Mouse (Mus musculus) spleen, adult 2 months (tissue): ENCODE results near the gene Ccr10. TPM values are rescaled to one million over a fixed set of nuclear protein-coding genes. Genes with fewer than 3 reads are reported as not detected.

Experiments used
- DNase-seq, 2 experiments: peaks; one replicate each; pipeline versions ENCODE4 v3.0.0 to v3.0.0-alpha.2; 2012 to 2021; ENCODE audit warnings: low spot score in 2 of 2, low read depth in 1 of 2
- H3K27ac ChIP-seq: fragments of 200-500 bp; 2 replicates; pipeline ENCODE4 v1.5.1; 2012; ENCODE audit warnings: low read length, inconsistent platforms; ENCODE audit not compliant: insufficient read depth
- H3K27me3 ChIP-seq: fragments of 200-500 bp; 2 replicates; pipeline ENCODE4 v1.6.1; 2012; ENCODE audit warnings: mild to moderate bottlenecking, moderate library complexity, low read length, inconsistent platforms; ENCODE audit not compliant: control insufficient read depth, insufficient read depth
- H3K36me3 ChIP-seq: fragments of 200-500 bp; 2 replicates; pipeline ENCODE4 v1.6.1; 2012; ENCODE audit warnings: mild to moderate bottlenecking, low read length, inconsistent platforms; ENCODE audit not compliant: control insufficient read depth, insufficient read depth
- H3K4me1 ChIP-seq: fragments of 200-500 bp; 2 replicates; pipeline ENCODE4 v1.6.1; 2011; ENCODE audit warnings: inconsistent platforms; ENCODE audit not compliant: control insufficient read depth, insufficient read depth, insufficient read length
- H3K4me3 ChIP-seq: fragments of 200-500 bp; 2 replicates; pipeline ENCODE4 v1.5.1; 2011; ENCODE audit warnings: mild to moderate bottlenecking, inconsistent platforms; ENCODE audit not compliant: insufficient read depth, insufficient read length; ENCODE audit errors: extremely low read depth
- CTCF ChIP-seq: fragments of 200-500 bp; IDR thresholded peaks from 2 replicates; pipeline ENCODE4 v1.5.1; 2011; ENCODE audit warnings: mild to moderate bottlenecking, inconsistent platforms; ENCODE audit not compliant: insufficient read depth, insufficient read length, insufficient replicate concordance; ENCODE audit errors: extremely low read depth
- POLR2A ChIP-seq: fragments of 200-500 bp; IDR thresholded peaks from 2 replicates; pipeline ENCODE4 v1.6.1; 2011; ENCODE audit warnings: low read depth, low read length, inconsistent platforms
- WGBS: fragments of 180-500 bp; shearing (Covaris S2); methylation state at CpG from one replicate; pipeline ENCODE4 v1.1.7; 2018; 5-methylcytosine and 5-hydroxymethylcytosine counted together
- polyA plus RNA-seq: library from polyadenylated mRNA; depleted of rRNA; stranded (reverse); fragments of >200 nt; gene quantifications from 2 replicates; pipeline ENCODE4 v1.2.3, GENCODE M21; 2012

Gene Ccr10
- polyA plus RNA-seq, 1 experiment: 1.6 TPM

GRCm38 (mm10) chr11:101211970-101212369, 36.7 kb upstream of the Ccr10 start:
- Histone ChIP-seq H3K27me3 (no peaks in the 10 kb centered on the region), H3K36me3 (peaks cover 40% of the 10 kb centered on the region), H3K4me1 (no peaks in the 10 kb centered on the region), H3K27ac (no peak overlapping the region), H3K4me3 (no peak overlapping the region)
- WGBS: 56% methylated on average over 3 of the region's 3 CpGs
- DNase-seq: peak in 1 of 2 experiments; percentile 55
- TF ChIP-seq POLR2A (no peak), CTCF (no peak)

- Histone ChIP-seq H3K27me3 (no peaks in the 10 kb centered on the region), H3K27ac (no peak overlapping the region), H3K4me1 (no peaks in the 10 kb centered on the region), H3K4me3 (no peak overlapping the region), H3K36me3 (peaks cover 33% of the 10 kb centered on the region)
- peak; percentile 59; the same call in 1 of the 2 replicates for TF ChIP-seq CTCF
- TF ChIP-seq POLR2A: no peak
- no peak for DNase-seq
- 31% methylated on average over 7 of the region's 7 CpGs for WGBS
Measured at GRCm38 (mm10) chr11:101200986-101201385, 25.7 kb upstream of the Ccr10 start.

- H3K4me3 ChIP-seq: no peak overlapping the region
- no peaks in the 10 kb centered on the region for H3K4me1 ChIP-seq
- no peaks in the 10 kb centered on the region for H3K27me3 ChIP-seq
- no peak overlapping the region for H3K27ac ChIP-seq
- H3K36me3 ChIP-seq: peaks cover 35% of the 10 kb centered on the region
- 71% methylated on average over 3 of the region's 3 CpGs for WGBS
- DNase-seq: no peak
- no peak for TF ChIP-seq CTCF
- TF ChIP-seq POLR2A: no peak
Measured at GRCm38 (mm10) chr11:101199555-101199954, 24.3 kb upstream of the Ccr10 start.

GRCm38 (mm10) chr11:101196175-101196574, 20.9 kb upstream of the Ccr10 start:
- H3K27ac ChIP-seq: no peak overlapping the region
- WGBS: 91% methylated on average over 8 of the region's 8 CpGs
- H3K36me3 ChIP-seq: peaks cover 23% of the 10 kb centered on the region
- TF ChIP-seq CTCF (no peak), POLR2A (no peak)
- H3K4me1 ChIP-seq: no peaks in the 10 kb centered on the region
- H3K27me3 ChIP-seq: no peaks in the 10 kb centered on the region
- no peak overlapping the region for H3K4me3 ChIP-seq
- DNase-seq: no peak

- Histone ChIP-seq H3K4me1 (no peaks in the 10 kb centered on the region), H3K27me3 (no peaks in the 10 kb centered on the region), H3K4me3 (no peak overlapping the region), H3K27ac (no peak overlapping the region), H3K36me3 (peaks cover 22% of the 10 kb centered on the region)
- TF ChIP-seq CTCF (no peak), POLR2A (no peak)
- no peak for DNase-seq
- WGBS: 78% methylated on average over 8 of the region's 8 CpGs
Measured at GRCm38 (mm10) chr11:101195571-101195970, 20.3 kb upstream of the Ccr10 start.

- Histone ChIP-seq H3K4me3 (no peak overlapping the region), H3K4me1 (no peaks in the 10 kb centered on the region), H3K27ac (no peak overlapping the region), H3K36me3 (peaks cover 19% of the 10 kb centered on the region), H3K27me3 (no peaks in the 10 kb centered on the region)
- TF ChIP-seq POLR2A (no peak), CTCF (no peak)
- WGBS: 40% methylated on average over 1 of the region's 1 CpGs
- DNase-seq: no peak
Measured at GRCm38 (mm10) chr11:101195101-101195500, 19.9 kb upstream of the Ccr10 start.

GRCm38 (mm10) chr11:101194643-101195042, 19.4 kb upstream of the Ccr10 start:
- Histone ChIP-seq H3K27me3 (no peaks in the 10 kb centered on the region), H3K4me3 (no peak overlapping the region), H3K27ac (no peak overlapping the region), H3K36me3 (peaks cover 16% of the 10 kb centered on the region), H3K4me1 (no peaks in the 10 kb centered on the region)
- TF ChIP-seq POLR2A (no peak), CTCF (no peak)
- DNase-seq: no peak
- WGBS: 74% methylated on average over 6 of the region's 6 CpGs
